Mouse (Mus musculus): Measurements from ENCODE around the gene Rbmxl2. TPM values are rescaled to one million over a fixed set of nuclear protein-coding genes. Genes with fewer than 3 reads are reported as not detected.

Rbmxl2 gene
- not detected in 2 replicates for polyA plus RNA-seq (2015; fragmentation: Nextera tagmentation; extraction: Ambion mirVana)

- peak within 1 kb of the TSS; percentile 32 for H3K4me3 ChIP-seq (replicated peaks)
- H3K4me2 ChIP-seq (replicated peaks), result peak within 1 kb of the TSS; percentile 29
- H3K27me3 ChIP-seq, result peaks cover 31% of the 10 kb centered on the region
- peaks cover 15% of the 10 kb centered on the region for H3K9me3 ChIP-seq
- H3K36me3 ChIP-seq, result no peaks in the 10 kb centered on the region
- no peak within 1 kb of the TSS for H3K27ac ChIP-seq
- no peak within 1 kb of the TSS for H3K9ac ChIP-seq (replicated peaks)
- H3K4me1 ChIP-seq (replicated peaks), result no peaks in the 10 kb centered on the region
- peak; percentile 34; the same call in 1 of the 2 replicates for ATAC-seq
- 45% methylated on average over 64 of the region's 70 CpGs for WGBS
Observed at GRCm38 (mm10) chr7:107209204-107209860, at the start of gene Rbmxl2. Rbmxl2 (plus strand) TSS chr7:107209445.

- Histone ChIP-seq H3K27me3 (no peaks in the 10 kb centered on the region), H3K9ac (replicated peaks) (no peak within 1 kb of the TSS), H3K4me3 (replicated peaks) (no peak within 1 kb of the TSS), H3K36me3 (no peaks in the 10 kb centered on the region), H3K4me2 (replicated peaks) (no peak within 1 kb of the TSS), H3K4me1 (replicated peaks) (no peaks in the 10 kb centered on the region), H3K9me3 (no peaks in the 10 kb centered on the region), H3K27ac (no peak within 1 kb of the TSS)
- WGBS, result 88% methylated on average over 10 of the region's 10 CpGs
- no peak for ATAC-seq
Observed at GRCm38 (mm10) chr7:107166690-107167089, 42.6 kb upstream of the Rbmxl2 start, which contains the start of gene Nlrp14. Nlrp14 (plus strand) TSS chr7:107166990.

GRCm38 (mm10) chr7:107180406-107180805 is 28.8 kb upstream of the Rbmxl2 start:
- no peaks in the 10 kb centered on the region for H3K36me3 ChIP-seq
- no peak overlapping the region for H3K27ac ChIP-seq
- no peak for ATAC-seq
- no peak overlapping the region for H3K4me2 ChIP-seq (replicated peaks)
- no peaks in the 10 kb centered on the region for H3K4me1 ChIP-seq (replicated peaks)
- H3K27me3 ChIP-seq, result no peaks in the 10 kb centered on the region
- H3K9ac ChIP-seq (replicated peaks), result no peak overlapping the region
- no peaks in the 10 kb centered on the region for H3K9me3 ChIP-seq
- WGBS, result 51% methylated on average over 2 of the region's 2 CpGs
- H3K4me3 ChIP-seq (replicated peaks), result no peak overlapping the region

DNA sequence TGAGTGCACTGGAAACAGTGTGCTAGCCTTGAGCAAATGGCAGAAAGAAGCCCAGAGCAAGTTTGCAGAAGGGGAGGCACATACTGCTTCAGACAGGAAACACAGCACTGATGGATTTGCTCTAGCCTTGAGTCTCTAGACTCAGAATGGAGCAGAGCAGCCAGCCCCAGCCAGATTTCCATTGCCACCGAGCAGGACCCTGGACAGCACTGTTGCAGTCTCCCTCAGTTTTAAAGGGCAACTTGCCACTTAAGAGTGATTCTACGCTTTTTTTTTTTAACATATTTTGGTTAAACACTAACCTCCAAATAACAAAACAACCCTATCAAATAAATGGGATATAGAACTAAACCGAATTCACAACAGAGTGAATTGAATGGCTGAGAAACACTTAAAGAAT is 7.4 kb upstream of the Rbmxl2 start:
- no peaks in the 10 kb centered on the region for H3K4me1 ChIP-seq (replicated peaks)
- no peak overlapping the region for H3K4me2 ChIP-seq (replicated peaks)
- no peak for ATAC-seq
- H3K4me3 ChIP-seq (replicated peaks), result no peak overlapping the region
- WGBS, result 51% methylated on average over 3 of the region's 3 CpGs
- no peaks in the 10 kb centered on the region for H3K27me3 ChIP-seq
- H3K9ac ChIP-seq (replicated peaks), result no peak overlapping the region
- H3K27ac ChIP-seq, result no peak overlapping the region
- no peaks in the 10 kb centered on the region for H3K36me3 ChIP-seq
- no peaks in the 10 kb centered on the region for H3K9me3 ChIP-seq

- H3K9ac ChIP-seq (replicated peaks), result no peak overlapping the region
- 73% methylated on average over 3 of the region's 3 CpGs for WGBS
- H3K27me3 ChIP-seq, result peaks cover 31% of the 10 kb centered on the region
- no peak overlapping the region for H3K4me2 ChIP-seq (replicated peaks)
- H3K4me1 ChIP-seq (replicated peaks), result no peaks in the 10 kb centered on the region
- peaks cover 15% of the 10 kb centered on the region for H3K9me3 ChIP-seq
- H3K4me3 ChIP-seq (replicated peaks), result no peak overlapping the region
- ATAC-seq, result no peak
- no peak overlapping the region for H3K27ac ChIP-seq
- no peaks in the 10 kb centered on the region for H3K36me3 ChIP-seq
Observed at GRCm38 (mm10) chr7:107207843-107208242, 1.4 kb upstream of the Rbmxl2 start.

- Histone ChIP-seq H3K4me2 (replicated peaks) (peak overlapping the region; percentile 29), H3K27ac (no peak overlapping the region), H3K9me3 (peaks cover 15% of the 10 kb centered on the region), H3K27me3 (peaks cover 31% of the 10 kb centered on the region), H3K4me3 (replicated peaks) (peak overlapping the region; percentile 32), H3K4me1 (replicated peaks) (no peaks in the 10 kb centered on the region), H3K36me3 (no peaks in the 10 kb centered on the region), H3K9ac (replicated peaks) (no peak overlapping the region)
- peak; percentile 66 for ATAC-seq
- WGBS, result 32% methylated on average over 66 of the region's 77 CpGs
Observed at GRCm38 (mm10) chr7:107210126-107210576, 906 bp downstream of the Rbmxl2 start.

- H3K27me3 ChIP-seq, result peaks cover 11% of the 10 kb centered on the region
- no peak overlapping the region for H3K9ac ChIP-seq (replicated peaks)
- no peaks in the 10 kb centered on the region for H3K36me3 ChIP-seq
- no peak overlapping the region for H3K4me2 ChIP-seq (replicated peaks)
- H3K4me1 ChIP-seq (replicated peaks), result no peaks in the 10 kb centered on the region
- no peak overlapping the region for H3K4me3 ChIP-seq (replicated peaks)
- H3K9me3 ChIP-seq, result no peaks in the 10 kb centered on the region
- ATAC-seq, result peak; percentile 78; the same call in 1 of the 2 replicates
- no peak overlapping the region for H3K27ac ChIP-seq
Observed at GRCm38 (mm10) chr7:107215723-107216122, 6.5 kb downstream of the Rbmxl2 start.

- H3K27ac ChIP-seq, result no peak overlapping the region
- H3K36me3 ChIP-seq, result no peaks in the 10 kb centered on the region
- H3K4me1 ChIP-seq (replicated peaks), result no peaks in the 10 kb centered on the region
- no peak for ATAC-seq
- H3K27me3 ChIP-seq, result 0 out of 2 replicates have a peak, but pooled peaks cover under 1% of the 10 kb centered on the region
- H3K4me3 ChIP-seq (replicated peaks), result no peak overlapping the region
- 80% methylated on average over 2 of the region's 2 CpGs for WGBS
- H3K9me3 ChIP-seq, result no peaks in the 10 kb centered on the region
- no peak overlapping the region for H3K4me2 ChIP-seq (replicated peaks)
- no peak overlapping the region for H3K9ac ChIP-seq (replicated peaks)
Observed at GRCm38 (mm10) chr7:107216845-107217244, 7.6 kb downstream of the Rbmxl2 start.

- WGBS, result 7% methylated on average over 3 of the region's 3 CpGs
- Histone ChIP-seq H3K27me3 (no peaks in the 10 kb centered on the region), H3K36me3 (no peaks in the 10 kb centered on the region), H3K4me1 (replicated peaks) (no peaks in the 10 kb centered on the region), H3K4me2 (replicated peaks) (no peak overlapping the region), H3K9me3 (no peaks in the 10 kb centered on the region), H3K9ac (replicated peaks) (no peak overlapping the region), H3K27ac (no peak overlapping the region), H3K4me3 (replicated peaks) (no peak overlapping the region)
- ATAC-seq, result no peak
Observed at GRCm38 (mm10) chr7:107236854-107237253, 27.6 kb downstream of the Rbmxl2 start.

DNA sequence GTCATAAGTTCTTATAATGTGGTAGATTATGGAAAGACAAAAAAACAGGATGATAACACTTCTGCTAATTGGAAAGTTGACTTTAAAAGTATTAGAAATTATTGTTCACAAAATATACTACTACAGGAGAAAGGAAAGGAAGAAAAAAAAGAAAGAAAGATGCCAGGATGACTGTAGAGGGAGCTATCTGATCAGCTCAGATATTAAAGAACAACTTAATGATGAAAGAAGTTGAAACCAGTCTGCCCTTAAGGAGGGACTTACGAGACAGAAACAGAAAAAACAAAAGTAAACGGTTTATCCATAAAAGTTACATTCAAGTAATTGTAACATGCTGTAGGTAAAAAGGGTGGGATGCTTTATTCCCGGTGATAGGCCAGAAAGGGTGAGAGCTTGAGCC is 28.3 kb downstream of the Rbmxl2 start:
- Histone ChIP-seq H3K9me3 (no peaks in the 10 kb centered on the region), H3K36me3 (no peaks in the 10 kb centered on the region), H3K9ac (replicated peaks) (no peak overlapping the region), H3K4me1 (replicated peaks) (no peaks in the 10 kb centered on the region), H3K4me2 (replicated peaks) (no peak overlapping the region), H3K27me3 (no peaks in the 10 kb centered on the region), H3K4me3 (replicated peaks) (no peak overlapping the region), H3K27ac (no peak overlapping the region)
- no peak for ATAC-seq
- 81% methylated on average over 3 of the region's 3 CpGs for WGBS

- WGBS, result 77% methylated on average over 5 of the region's 5 CpGs
- no peak overlapping the region for H3K9ac ChIP-seq (replicated peaks)
- no peak overlapping the region for H3K4me2 ChIP-seq (replicated peaks)
- no peak for ATAC-seq
- no peak overlapping the region for H3K4me3 ChIP-seq (replicated peaks)
- no peaks in the 10 kb centered on the region for H3K27me3 ChIP-seq
- H3K4me1 ChIP-seq (replicated peaks), result no peaks in the 10 kb centered on the region
- H3K9me3 ChIP-seq, result no peaks in the 10 kb centered on the region
- H3K27ac ChIP-seq, result no peak overlapping the region
- H3K36me3 ChIP-seq, result no peaks in the 10 kb centered on the region
Observed at GRCm38 (mm10) chr7:107241371-107241883, 32.2 kb downstream of the Rbmxl2 start.

DNA sequence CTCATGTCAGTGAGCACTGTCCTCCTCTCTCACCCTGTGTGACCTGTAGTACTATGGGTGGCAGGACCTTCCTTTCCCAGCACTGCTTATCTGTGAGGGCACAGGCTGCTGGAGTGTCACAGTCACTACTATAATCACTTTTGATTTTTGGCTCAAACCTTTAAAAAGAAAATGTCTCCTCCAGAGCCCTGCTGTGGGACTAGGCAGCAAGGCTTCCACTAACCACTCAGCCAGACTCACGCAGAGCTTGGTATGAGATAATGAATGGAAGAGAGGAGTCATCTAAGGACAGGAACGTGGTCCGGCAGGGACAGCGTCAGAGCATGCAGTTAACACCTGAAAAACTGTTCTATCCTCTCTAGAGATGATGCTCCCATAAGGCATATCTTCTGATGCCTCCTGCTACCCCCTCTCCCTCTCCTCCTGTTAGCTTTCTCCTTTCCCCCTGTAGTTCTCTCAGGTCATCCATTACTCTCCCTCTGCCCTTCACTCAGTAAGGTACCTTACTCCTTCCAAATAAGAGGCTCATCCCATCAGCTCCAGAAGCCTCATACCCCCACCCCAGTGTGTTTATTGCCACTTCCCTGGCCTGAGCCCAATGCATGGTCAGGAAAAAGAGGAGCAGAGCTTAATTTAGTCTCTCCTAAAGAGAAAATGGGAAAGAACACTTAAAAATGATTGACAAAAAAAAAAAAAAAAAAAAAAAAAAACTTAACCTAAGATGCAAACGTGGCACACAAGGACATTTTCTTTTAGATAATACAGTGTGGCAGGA is 41.2 kb downstream of the Rbmxl2 start:
- Histone ChIP-seq H3K9ac (replicated peaks) (no peak overlapping the region), H3K36me3 (no peaks in the 10 kb centered on the region), H3K4me2 (replicated peaks) (no peak overlapping the region), H3K9me3 (no peaks in the 10 kb centered on the region), H3K27me3 (no peaks in the 10 kb centered on the region), H3K4me3 (replicated peaks) (no peak overlapping the region), H3K4me1 (replicated peaks) (no peaks in the 10 kb centered on the region), H3K27ac (no peak overlapping the region)
- no peak for ATAC-seq
- WGBS, result 80% methylated on average over 5 of the region's 5 CpGs
